Mouse (Mus musculus): ENCODE data around the gene Sema3f. TPM values are rescaled to one million over a fixed set of nuclear protein-coding genes. Genes with fewer than 3 reads are reported as not detected.

Gene Sema3f
- polyA plus RNA-seq, 2 experiments = 0.69 to 3.5 TPM

GRCm38 (mm10) chr9:107644495-107645152 lies 65.7 kb downstream of the Sema3f start:
- DNase-seq (ENCODE audit: low read depth in 3 of 3, low spot score in 3 of 3) = peak; percentile 81 to 82 (median 81)
- 4% methylated on average over 35 of the region's 35 CpGs for WGBS (ENCODE audit: insufficient replicate concordance)

GRCm38 (mm10) chr9:107643544-107644214 lies 66.6 kb downstream of the Sema3f start:
- TF ChIP-seq CTCF (IDR thresholded peaks at IDR 0.05; ENCODE audit: low read depth) (no peak), EP300 (IDR thresholded peaks at IDR 0.05; ENCODE audit: low read depth) (no peak)
- ATAC-seq (ENCODE audit: insufficient read depth) (no peak), DNase-seq (ENCODE audit: low read depth in 3 of 3, low spot score in 3 of 3) (no peak)
- Histone ChIP-seq H3K27ac (peak overlapping the region; percentile 41), H3K27me3 (ENCODE audit: control insufficient read depth, insufficient read depth, low read length) (no peaks in the 10 kb centered on the region), H3K4me2 (ENCODE audit: low read depth) (peak overlapping the region; percentile 91), H3K9me3 (ENCODE audit: control insufficient read depth, low read length) (no peaks in the 10 kb centered on the region), H3K4me3 (ENCODE audit: insufficient read depth in 1 of 2, low read depth in 2 of 2, low read length in 2 of 2) (peak overlapping the region; percentile 70 to 78; a peak in 2 of 4 replicates), H3K9ac (replicated peaks) (peak overlapping the region; percentile 78), H3K36me3 (replicated peaks; ENCODE audit: control insufficient read depth, insufficient read depth, low read depth) (no peaks in the 10 kb centered on the region), H3K4me1 (replicated peaks; ENCODE audit: control insufficient read depth in 2 of 2, insufficient read depth in 2 of 2, low read length in 1 of 2) (peaks cover 8 to 18% of the 10 kb centered on the region in 2 experiments)
- 62% methylated on average over 13 of the region's 13 CpGs for WGBS (ENCODE audit: insufficient replicate concordance)

More at GRCm38 (mm10) chr9:107644495-107645152, 65.7 kb downstream of the Sema3f start:
- Histone ChIP-seq H3K9ac (replicated peaks) (peak overlapping the region; percentile 78), H3K36me3 (replicated peaks; ENCODE audit: control insufficient read depth, insufficient read depth, low read depth) (no peaks in the 10 kb centered on the region), H3K4me3 (ENCODE audit: insufficient read depth in 1 of 2, low read depth in 2 of 2, low read length in 2 of 2) (peak overlapping the region; percentile 70 to 78), H3K9me3 (ENCODE audit: control insufficient read depth, low read length) (no peaks in the 10 kb centered on the region), H3K4me2 (ENCODE audit: low read depth) (peak overlapping the region; percentile 91), H3K4me1 (replicated peaks; ENCODE audit: control insufficient read depth in 2 of 2, insufficient read depth in 2 of 2, low read length in 1 of 2) (peaks cover 8 to 18% of the 10 kb centered on the region in 2 experiments), H3K27me3 (ENCODE audit: control insufficient read depth, insufficient read depth, low read length) (no peaks in the 10 kb centered on the region), H3K27ac (peak overlapping the region; percentile 41)
- peak; percentile 79 for ATAC-seq (ENCODE audit: insufficient read depth)
- TF ChIP-seq EP300 (IDR thresholded peaks at IDR 0.05; ENCODE audit: low read depth) (no peak), CTCF (IDR thresholded peaks at IDR 0.05; ENCODE audit: low read depth) (peak; percentile 100)

GRCm38 (mm10) chr9:107641666-107642065 lies 68.6 kb downstream of the Sema3f start:
- 74% methylated on average over 8 of the region's 8 CpGs for WGBS (ENCODE audit: insufficient replicate concordance)
- no peak overlapping the region for H3K9ac ChIP-seq (replicated peaks)
- H3K4me3 ChIP-seq (ENCODE audit: insufficient read depth in 1 of 2, low read depth in 2 of 2, low read length in 2 of 2) = no peak overlapping the region
- ATAC-seq (ENCODE audit: insufficient read depth) = no peak
- no peak overlapping the region for H3K4me2 ChIP-seq (ENCODE audit: low read depth)
- H3K36me3 ChIP-seq (replicated peaks; ENCODE audit: control insufficient read depth, insufficient read depth, low read depth) = no peaks in the 10 kb centered on the region
- peaks cover 8 to 18% of the 10 kb centered on the region in 2 experiments for H3K4me1 ChIP-seq (replicated peaks; ENCODE audit: control insufficient read depth in 2 of 2, insufficient read depth in 2 of 2, low read length in 1 of 2)
- no peaks in the 10 kb centered on the region for H3K9me3 ChIP-seq (ENCODE audit: control insufficient read depth, low read length)
- TF ChIP-seq EP300 (IDR thresholded peaks at IDR 0.05; ENCODE audit: low read depth) (no peak), CTCF (IDR thresholded peaks at IDR 0.05; ENCODE audit: low read depth) (no peak)
- no peaks in the 10 kb centered on the region for H3K27me3 ChIP-seq (ENCODE audit: control insufficient read depth, insufficient read depth, low read length)
- DNase-seq (ENCODE audit: low read depth in 3 of 3, low spot score in 3 of 3) = no peak
- H3K27ac ChIP-seq = no peak overlapping the region

- no peaks in the 10 kb centered on the region for H3K36me3 ChIP-seq (replicated peaks; ENCODE audit: control insufficient read depth, insufficient read depth, low read depth)
- ATAC-seq (ENCODE audit: insufficient read depth) = no peak
- H3K27me3 ChIP-seq (ENCODE audit: control insufficient read depth, insufficient read depth, low read length) = no peaks in the 10 kb centered on the region
- H3K9ac ChIP-seq (replicated peaks) = no peak overlapping the region
- H3K4me3 ChIP-seq (ENCODE audit: insufficient read depth in 1 of 2, low read depth in 2 of 2, low read length in 2 of 2) = no peak overlapping the region
- no peak for DNase-seq (ENCODE audit: low read depth in 3 of 3, low spot score in 3 of 3)
- no peak overlapping the region for H3K27ac ChIP-seq
- TF ChIP-seq CTCF (IDR thresholded peaks at IDR 0.05; ENCODE audit: low read depth) = no peak
- no peak for TF ChIP-seq EP300 (IDR thresholded peaks at IDR 0.05; ENCODE audit: low read depth)
- WGBS (ENCODE audit: insufficient replicate concordance) = 17% methylated on average over 8 of the region's 8 CpGs
- H3K4me1 ChIP-seq (replicated peaks; ENCODE audit: control insufficient read depth in 2 of 2, insufficient read depth in 2 of 2, low read length in 1 of 2) = peaks cover 16 to 24% of the 10 kb centered on the region in 2 experiments
- no peak overlapping the region for H3K4me2 ChIP-seq (ENCODE audit: low read depth)
- H3K9me3 ChIP-seq (ENCODE audit: control insufficient read depth, low read length) = no peaks in the 10 kb centered on the region
These were observed 70.0 kb downstream of the Sema3f start for GRCm38 (mm10) chr9:107640257-107640772.

- H3K27ac ChIP-seq = no peak overlapping the region
These were observed 73.2 kb downstream of the Sema3f start for GRCm38 (mm10) chr9:107637070-107637469.

More at GRCm38 (mm10) chr9:107637070-107637469, 73.2 kb downstream of the Sema3f start:
- Histone ChIP-seq H3K36me3 (replicated peaks; ENCODE audit: control insufficient read depth, insufficient read depth, low read depth) (no peaks in the 10 kb centered on the region), H3K4me3 (ENCODE audit: insufficient read depth in 1 of 2, low read depth in 2 of 2, low read length in 2 of 2) (no peak overlapping the region), H3K4me2 (ENCODE audit: low read depth) (no peak overlapping the region), H3K27me3 (ENCODE audit: control insufficient read depth, insufficient read depth, low read length) (no peaks in the 10 kb centered on the region), H3K9me3 (ENCODE audit: control insufficient read depth, low read length) (no peaks in the 10 kb centered on the region), H3K4me1 (replicated peaks; ENCODE audit: control insufficient read depth in 2 of 2, insufficient read depth in 2 of 2, low read length in 1 of 2) (peaks cover 17 to 22% of the 10 kb centered on the region in 2 experiments), H3K9ac (replicated peaks) (no peak overlapping the region)
- DNase-seq (ENCODE audit: low read depth in 3 of 3, low spot score in 3 of 3) (no peak), ATAC-seq (ENCODE audit: insufficient read depth) (no peak)
- 62% methylated on average over 7 of the region's 7 CpGs for WGBS (ENCODE audit: insufficient replicate concordance)
- TF ChIP-seq CTCF (IDR thresholded peaks at IDR 0.05; ENCODE audit: low read depth) (no peak), EP300 (IDR thresholded peaks at IDR 0.05; ENCODE audit: low read depth) (no peak)
